Mouse (Mus musculus) layer of hippocampus, adult 8-10 months (tissue): ENCODE measurements around the gene Musk. TPM values are rescaled to one million over a fixed set of nuclear protein-coding genes. Genes with fewer than 3 reads are reported as not detected.

Experiments used
- DNase-seq, 2 experiments: peaks; one replicate each; pipeline ENCODE4 v3.0.0; 2022; ENCODE audit warnings: low spot score in 2 of 2
- total RNA-seq, 4 experiments: library from RNA; stranded (reverse); gene quantifications; 2 replicates each; pipeline ENCODE4 v1.2.4; 2022

The Musk gene
- total RNA-seq, 4 experiments from 2014 or later = 1.9 to 2.2 (median 1.9) TPM

DNA sequence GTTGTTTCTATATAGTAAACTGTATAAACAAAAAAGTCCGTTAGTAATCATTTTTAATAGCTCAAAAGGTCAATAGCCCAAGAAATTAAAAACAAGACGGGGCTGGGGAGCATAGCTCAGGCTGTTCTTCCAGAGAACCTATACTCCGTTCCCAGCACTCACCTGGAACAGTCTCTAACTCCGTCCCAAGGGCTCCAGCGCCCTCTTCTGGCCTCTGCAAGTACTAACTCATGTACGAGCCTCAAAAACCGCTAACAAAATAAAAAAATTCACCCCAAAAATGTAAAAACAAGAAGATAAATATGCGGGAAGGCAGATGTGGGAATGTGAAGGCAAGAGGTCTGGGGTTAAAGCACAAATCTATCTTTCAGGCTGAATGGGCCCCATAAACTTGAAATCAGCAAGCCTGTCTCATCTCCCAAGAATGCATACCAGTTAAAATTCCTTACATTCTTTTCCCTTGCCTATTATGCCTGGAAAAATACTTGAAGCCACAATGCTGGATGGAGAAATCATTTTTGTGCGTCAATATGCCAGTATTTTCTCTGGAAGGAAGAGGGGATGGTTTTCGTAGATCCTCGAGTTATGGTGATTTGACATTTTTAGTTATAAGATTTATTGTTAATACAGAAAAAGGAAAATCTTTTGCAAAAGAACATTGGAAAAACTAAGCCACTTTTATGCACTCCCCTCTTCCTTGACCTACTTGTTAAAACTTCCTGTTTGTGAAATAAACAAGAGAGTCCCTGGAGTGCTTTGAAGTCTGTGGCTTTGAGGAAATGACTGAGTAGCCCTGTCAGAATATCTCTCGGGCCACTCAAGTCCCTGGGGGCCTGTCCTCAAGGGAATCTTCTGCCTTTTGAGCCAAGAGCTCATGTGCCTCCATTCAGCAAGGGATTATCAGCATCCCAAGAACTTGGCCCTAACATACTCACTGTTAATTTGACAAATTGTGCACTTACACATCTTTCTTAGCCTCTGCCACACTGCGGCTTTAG lies 127.7 kb downstream of the Musk start:
- no peak for DNase-seq

DNA sequence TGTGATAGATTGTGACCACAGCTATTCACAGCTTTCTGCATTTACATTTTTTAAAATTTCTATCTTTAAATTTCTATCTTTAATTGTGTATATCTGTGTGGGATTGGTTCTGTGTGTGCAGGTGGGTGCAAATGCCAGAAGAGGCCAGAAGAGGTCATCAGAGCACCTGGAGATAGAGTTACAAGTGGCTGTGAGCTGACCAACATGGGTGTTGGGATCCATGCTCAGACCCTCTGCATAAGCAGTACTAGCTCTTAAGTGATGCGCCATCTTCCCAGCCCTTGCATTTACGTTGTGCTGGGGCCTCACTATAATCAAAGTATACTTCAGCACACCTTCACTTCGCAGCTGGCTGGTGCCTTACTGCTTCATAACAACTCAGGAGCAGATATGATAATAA lies 129.8 kb downstream of the Musk start:
- no peak for DNase-seq

GRCm38 (mm10) chr4:58417319-58417718 lies 131.6 kb downstream of the Musk start:
- no peak for DNase-seq

DNA sequence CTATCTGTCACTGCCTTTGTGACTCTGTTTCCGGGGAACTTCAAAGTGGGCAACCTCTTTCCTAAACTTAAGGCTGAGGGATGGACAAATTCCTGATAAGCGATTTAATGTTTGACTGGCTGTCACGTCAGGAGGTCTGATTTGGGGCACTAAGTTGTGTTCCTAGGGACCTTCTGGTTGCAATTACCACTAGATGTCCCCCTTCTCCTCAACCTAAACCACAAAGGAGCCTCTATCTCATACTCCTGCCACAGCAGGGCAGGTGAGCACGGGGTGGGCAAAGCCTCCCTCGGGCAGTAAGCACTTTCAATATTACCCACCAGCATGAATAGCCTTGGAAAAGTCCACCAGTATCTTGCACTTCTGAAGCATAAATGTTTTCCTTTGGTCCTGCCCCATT lies 133.5 kb downstream of the Musk start:
- peak in 1 of 2 experiments; percentile 11 for DNase-seq

GRCm38 (mm10) chr4:58423276-58423930 lies 137.6 kb downstream of the Musk start:
- DNase-seq = peak in 1 of 2 experiments; percentile 18

Other genes starting within 250 kb of the Musk start
- under 1 TPM; 0.83 to 0.94 (median 0.88) TPM for gene Svep1, start 79.1 kb upstream of the Musk start, total RNA-seq